Mouse (Mus musculus): ENCODE measurements at regions not wholly inside any gene's neighbourhood (a gene's known extent, or its start where the extent isn't known, plus 50 kb on each side); places are given as distances from the start of the nearest gene placed in this dataset.

- DNase-seq (ENCODE audit: low read depth): no peak
These were observed 69.8 kb upstream of the Nudt7 start for GRCm38 (mm10) chr8:114063566-114063965.

DNA sequence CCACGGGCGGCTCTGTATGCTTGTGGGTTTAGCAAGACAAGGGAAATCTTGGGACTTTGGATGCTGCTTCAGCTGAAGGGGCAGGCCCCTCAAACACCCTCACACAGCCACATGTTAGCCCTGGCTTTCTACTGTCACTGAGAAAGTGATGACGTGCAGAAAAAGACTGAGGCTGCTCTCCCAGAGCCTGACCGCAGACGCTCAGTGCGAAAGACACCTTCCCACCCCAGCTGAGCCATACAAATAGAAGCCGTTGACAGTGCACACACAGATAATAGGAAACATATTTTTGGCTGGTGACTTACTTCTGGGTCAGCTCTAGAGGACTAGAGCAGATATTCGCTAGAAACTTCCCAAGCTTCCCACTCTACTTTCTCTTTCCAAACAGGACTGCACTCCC, 61.0 kb upstream of the Nudt7 start:
- no peak for DNase-seq (ENCODE audit: low read depth)

DNA sequence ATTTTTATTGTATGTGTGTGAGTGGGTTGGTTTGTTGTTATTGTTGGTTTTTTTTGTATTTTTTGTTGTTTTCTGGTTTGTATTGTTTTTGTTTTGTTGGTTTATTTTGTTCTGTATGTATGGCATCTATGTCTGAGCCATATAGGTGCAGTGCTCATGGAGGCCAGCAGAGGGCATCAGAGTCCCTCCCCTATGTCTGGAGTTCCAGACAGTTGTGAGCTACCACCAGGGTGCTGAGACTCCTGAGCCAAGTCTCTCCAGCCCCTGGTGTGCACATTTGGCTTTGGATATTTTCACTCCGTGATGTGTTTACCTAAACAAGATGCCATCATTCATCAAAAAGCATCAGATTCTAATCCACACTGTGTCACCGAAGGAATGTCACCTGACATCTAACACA, 59.2 kb upstream of the Nudt7 start:
- peak; percentile 39 for DNase-seq (ENCODE audit: low read depth)

DNA sequence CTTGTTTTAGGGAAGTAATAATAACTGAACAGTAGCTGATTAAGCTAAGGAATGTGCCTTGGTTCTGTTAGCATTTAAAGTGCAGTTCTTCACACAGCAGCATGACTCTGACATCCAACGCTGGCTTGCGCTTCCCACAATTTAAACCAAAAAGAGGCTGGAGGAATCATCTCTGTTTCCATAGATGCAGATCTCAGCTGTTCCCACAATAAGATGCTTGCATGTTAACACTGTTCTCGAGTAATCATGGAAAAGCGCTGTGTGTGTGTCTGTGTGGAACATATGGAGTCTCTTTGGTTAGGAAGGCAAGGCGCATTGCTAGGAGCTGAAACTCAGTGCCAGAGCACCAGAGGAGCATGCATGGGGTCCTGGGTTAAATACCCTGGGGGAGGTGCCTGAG, 56.7 kb upstream of the Nudt7 start:
- no peak for DNase-seq (ENCODE audit: low read depth)

DNA sequence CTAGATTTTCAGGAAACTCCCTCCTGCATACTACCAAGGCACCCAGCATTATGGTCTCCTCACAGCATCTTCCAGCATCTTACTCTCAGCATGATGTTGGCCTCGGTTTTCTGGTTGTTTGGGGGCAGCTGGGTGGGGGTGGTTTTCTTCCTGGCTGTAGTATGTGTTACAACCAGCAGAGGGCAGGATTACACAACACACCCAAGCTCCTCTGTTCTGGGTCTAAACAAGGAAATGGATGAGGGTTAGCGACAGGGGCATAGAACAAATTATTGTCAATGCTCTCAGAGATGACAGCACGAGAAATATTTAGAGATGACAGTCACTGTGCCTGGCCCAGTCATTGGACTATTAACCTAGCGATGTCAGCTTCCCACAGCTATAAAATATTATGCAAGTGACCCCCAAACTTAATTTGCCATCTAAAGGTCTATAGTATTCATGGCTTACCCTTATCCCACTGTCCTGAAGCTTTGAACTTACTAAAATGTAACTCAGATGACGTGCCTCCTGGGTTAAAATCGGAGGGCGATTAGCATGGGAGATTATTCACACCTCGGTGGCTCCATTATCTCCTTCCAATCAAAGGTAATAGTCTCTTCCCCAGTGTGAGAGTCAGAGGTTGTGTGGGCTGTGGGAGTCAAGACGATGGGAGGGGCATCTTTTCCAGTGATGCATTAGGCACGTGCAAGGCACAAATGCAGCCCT, 52.2 kb upstream of the Nudt7 start:
- peak; percentile 48 for DNase-seq (ENCODE audit: low read depth)

DNA sequence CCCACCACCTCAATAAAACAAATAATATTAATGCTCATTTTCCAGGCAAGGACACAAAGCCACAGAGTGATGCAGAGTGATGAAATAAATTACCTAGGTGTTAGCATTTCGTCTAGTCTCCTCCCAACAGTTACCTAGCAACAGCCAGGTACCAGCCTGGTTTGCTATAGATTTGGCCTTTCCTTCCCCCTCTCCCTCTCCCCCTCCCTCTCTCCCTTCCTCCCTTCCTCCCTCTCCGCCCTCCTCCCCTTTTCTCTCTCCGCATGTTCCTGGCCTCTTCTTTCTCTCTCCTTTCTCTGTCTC, 51.6 kb upstream of the Nudt7 start:
- DNase-seq (ENCODE audit: low read depth): no peak
